Mouse (Mus musculus): ENCODE data around the gene Deaf1. TPM values are rescaled to one million over a fixed set of nuclear protein-coding genes. Genes with fewer than 3 reads are reported as not detected.

Gene Deaf1
- total RNA-seq, 2 experiments from 2014 or later: 14.1 to 18.3 TPM

DNA sequence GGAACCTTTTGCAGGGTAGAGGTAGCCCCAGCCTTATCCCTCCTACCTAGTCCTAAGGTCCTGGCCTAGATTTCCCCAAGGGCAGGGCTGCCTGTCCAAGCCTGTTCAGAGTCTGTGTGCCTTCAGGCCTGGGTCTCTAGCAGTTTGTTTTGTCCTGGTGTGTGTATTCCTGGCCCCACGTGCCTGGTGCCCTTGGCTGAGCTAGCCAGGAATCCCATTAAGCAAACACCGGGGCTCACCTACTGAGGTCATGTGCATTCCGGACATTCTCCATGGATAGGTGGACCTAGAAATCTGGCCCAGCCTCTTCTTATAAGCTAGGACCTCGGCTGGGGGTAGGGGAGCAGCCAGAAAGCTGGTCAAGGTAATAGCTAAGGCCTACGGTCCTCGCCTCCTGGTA lies 13.0 kb upstream of the Deaf1 start:
- no peak for ATAC-seq (replicated peaks; ENCODE audit: low FRiP score, poor library complexity, severe bottlenecking)

DNA sequence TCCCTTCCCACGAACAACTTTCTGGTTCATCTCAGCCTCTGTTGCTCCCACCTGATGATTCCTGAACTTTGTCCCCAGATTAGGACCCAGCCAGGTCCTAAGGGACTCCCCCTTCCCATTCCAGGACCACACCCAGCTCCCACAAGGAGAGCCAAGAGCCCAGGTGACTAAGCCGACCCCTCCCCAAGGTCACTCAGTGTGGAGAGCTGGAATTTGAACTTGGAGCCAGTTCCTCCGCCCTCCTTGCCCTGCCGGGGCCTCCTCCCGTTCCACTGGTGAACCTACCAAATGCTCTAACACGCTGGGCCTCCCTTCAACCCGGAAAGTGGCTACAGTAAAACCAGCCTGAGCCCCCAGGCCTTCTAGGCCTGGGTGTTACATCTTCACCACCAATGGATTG lies 12.5 kb upstream of the Deaf1 start:
- no peak for ATAC-seq (replicated peaks; ENCODE audit: low FRiP score, poor library complexity, severe bottlenecking)

DNA sequence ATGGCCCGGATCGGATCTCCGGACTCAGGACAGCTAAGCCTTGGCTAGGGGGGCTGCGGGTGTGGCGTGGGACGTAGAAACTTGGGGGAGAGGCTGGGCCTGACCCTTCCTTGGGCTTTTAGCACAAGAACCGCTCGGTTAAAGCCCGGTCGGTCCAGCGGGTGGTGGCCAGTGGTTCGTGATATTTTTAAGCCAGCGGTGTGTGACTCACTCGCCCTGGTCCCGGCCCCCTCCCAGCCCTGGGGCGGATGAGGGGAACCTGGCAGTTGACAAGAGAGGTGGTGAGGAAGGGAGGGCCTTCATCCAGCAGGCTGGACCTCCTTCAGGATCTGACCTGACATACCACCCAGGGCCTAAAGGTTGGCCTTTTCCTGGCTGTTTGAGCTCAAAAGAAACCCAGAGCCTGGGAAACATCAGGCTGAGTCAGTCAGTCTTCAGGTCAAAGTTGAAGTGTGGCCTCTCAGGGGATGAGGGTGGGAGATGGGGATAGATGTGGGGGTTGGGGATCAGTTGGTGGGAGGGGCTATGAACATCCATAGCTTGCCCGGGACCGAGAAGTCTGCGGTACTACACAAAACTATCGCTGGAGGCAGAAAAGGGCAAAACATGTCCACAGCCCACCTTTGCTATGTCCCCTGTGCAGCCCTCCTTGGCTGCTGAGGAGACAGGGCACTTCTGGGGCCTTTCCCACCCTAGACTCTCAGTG lies 11.9 kb upstream of the Deaf1 start:
- no peak for ATAC-seq (replicated peaks; ENCODE audit: low FRiP score, poor library complexity, severe bottlenecking)

DNA sequence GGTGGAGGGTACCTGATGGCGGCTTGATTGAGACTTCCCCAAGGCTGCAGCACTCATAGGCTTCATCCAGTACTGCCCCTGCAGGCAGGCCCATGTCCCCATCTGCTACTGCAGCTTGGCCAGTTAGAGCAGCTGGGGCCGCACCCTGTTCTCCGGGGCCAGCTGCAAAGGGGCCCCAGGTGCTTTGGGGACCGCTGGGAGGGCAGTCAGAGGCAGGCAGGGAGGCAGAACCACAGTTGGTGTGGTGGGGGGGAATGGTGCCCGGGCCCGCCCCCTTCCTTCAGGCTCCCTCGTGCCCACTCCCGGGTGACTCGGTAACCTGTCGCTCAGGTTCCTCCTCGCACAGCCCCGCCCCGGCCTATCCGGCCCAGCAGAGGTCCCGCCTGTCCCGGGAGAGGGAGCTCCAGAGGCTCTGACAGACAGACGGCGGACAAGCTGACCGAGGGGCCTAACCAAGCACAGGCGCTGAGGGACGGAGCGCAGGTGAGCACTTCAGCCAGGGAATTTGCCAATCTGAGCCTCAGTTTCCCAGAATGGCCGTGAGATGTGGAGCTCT lies 11.2 kb upstream of the Deaf1 start, which contains the start of gene Eps8l2:
Eps8l2 (plus strand) TSS at position 305 of the 556 bp plus-strand sequence.
- peak; percentile 56; the same call in 1 of the 2 replicates for ATAC-seq (replicated peaks; ENCODE audit: low FRiP score, poor library complexity, severe bottlenecking)

DNA sequence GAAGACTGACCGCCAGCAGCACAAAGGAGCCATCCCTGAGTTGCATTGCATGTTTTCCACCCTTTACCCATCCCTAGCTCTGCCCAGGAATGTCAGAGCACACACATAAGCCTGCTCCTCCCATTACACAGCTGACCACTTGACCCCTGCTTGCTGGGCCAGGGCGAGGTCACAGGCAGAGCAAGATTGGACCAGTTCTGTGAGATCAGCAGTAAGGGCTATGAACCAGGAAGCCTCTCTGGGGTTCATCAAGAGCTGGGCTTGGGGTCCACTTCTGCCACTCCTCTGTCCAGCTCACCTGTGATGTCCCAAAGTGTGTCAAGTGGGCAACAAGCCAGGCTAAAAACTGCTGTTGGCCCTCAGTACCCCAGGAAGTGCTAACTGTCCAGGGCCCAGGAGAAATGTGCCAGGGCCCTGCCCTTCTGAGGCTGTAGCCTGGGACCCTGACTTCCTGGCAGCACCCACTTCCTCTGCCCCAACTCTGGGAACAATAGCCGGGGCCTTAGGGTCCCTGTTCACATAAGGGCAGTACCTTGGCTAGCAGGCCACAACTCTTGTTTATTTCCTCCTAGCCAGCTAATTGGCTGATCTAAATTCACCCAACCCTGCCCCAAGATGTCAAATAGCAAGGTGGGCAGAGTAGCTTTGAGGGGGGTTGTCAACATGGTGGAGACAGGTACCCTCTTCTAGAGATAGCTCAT lies 10.4 kb upstream of the Deaf1 start:
- no peak for ATAC-seq (replicated peaks; ENCODE audit: low FRiP score, poor library complexity, severe bottlenecking)

DNA sequence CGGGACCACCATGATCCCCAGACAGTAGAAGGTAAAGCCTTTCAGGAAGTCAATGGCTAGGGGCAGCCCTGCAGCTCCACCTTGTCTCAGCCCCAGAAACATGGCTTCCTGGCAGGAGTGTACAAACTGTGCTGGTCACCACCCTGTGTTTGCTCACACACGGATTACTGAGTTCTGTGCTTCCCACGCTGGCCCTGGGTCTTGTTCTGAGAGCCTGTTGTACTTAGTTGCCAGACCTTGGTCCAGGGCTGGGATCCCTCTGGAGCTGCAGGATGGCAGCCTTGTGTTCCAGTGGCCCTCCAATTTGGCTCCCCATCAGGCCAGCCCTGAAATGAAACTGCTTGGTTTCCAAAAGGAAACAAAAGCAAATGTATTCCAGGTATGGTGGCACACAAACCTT lies 8.8 kb upstream of the Deaf1 start:
- no peak for ATAC-seq (replicated peaks; ENCODE audit: low FRiP score, poor library complexity, severe bottlenecking)

DNA sequence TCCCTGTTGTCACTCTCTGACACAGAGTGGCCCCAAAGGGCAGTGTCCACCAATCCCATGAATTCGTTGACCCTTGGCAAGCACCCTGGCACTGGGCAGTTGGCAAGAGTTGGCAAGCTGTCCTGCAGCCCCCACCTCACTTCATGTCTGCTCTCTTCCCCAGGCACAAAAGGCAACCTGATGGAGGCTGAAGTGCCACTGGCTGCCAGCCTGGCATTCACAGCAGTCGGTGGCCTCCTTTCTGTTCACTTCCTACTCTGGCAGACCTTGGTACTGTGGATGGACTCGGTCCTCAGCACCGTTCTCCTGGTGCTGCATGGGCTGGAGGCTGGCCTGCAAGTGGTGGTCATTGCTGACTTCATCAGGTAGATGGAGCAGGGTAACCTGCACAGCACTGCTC lies 8.2 kb upstream of the Deaf1 start:
- ATAC-seq (replicated peaks; ENCODE audit: low FRiP score, poor library complexity, severe bottlenecking): no peak

DNA sequence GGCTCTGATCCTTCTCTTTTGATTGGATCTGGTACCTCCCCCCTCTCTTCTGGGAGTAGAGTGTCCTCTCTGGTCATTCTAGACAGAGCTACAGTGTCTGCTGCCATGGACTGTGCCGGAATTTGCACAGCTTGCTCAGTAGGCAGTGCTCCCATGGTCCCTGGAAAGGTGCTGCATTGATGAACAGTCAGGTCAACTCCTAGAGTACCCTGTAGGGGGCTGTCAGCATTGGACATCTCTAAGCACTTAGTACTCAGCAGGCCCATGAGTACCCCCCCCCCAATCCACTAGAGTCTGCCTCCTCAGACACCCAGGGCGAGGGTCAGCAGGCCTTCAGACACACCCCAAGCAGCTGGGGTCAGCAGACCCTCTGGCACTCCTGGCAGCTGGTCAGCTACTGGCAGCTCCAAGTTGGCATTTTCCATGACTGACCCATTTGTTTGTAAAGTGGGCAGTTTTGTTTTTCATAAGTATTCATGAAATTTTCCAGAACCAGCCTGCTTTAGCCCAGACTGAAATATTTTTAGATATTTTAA lies 7.6 kb upstream of the Deaf1 start:
- no peak for ATAC-seq (replicated peaks; ENCODE audit: low FRiP score, poor library complexity, severe bottlenecking)

DNA sequence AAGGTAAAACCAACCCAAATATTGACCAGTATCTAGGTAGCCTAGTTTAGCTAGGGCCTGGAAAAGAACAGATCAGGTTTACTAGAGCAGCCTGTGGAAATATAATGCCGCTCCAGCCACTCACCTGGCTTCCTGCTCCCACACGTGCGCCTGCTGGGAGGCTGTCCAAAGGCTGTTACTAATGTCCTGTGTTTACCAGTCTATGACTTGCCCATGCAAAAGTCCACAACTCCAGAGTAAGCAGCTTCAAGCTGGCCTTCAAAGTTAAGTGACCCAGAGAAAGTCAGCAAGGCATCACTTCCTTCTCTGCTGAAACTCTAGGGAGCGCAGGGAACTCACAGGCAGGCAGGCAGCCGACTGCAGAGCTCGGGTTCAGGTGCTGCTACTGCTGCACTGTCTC lies 4.5 kb upstream of the Deaf1 start:
- no peak for ATAC-seq (replicated peaks; ENCODE audit: low FRiP score, poor library complexity, severe bottlenecking)

DNA sequence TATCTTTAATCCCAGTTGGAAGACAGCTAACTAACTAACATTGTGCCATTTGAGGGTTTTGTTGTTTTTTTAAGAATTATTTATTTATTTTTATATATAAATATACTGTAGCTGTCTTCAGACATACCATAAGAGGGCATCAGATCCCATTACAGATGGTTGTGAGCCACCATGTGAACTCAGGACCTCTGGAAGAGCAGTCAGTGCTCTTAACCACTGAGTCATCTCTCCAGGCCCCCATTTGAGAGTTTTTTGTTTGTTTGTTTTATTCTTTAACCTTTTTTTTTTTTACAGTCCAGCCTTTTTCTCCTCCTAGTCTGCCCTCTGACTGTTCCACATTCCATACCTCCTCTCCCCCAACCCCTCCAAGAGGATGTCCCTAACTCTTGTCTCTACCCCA lies 3.2 kb upstream of the Deaf1 start:
- ATAC-seq (replicated peaks; ENCODE audit: low FRiP score, poor library complexity, severe bottlenecking): no peak

DNA sequence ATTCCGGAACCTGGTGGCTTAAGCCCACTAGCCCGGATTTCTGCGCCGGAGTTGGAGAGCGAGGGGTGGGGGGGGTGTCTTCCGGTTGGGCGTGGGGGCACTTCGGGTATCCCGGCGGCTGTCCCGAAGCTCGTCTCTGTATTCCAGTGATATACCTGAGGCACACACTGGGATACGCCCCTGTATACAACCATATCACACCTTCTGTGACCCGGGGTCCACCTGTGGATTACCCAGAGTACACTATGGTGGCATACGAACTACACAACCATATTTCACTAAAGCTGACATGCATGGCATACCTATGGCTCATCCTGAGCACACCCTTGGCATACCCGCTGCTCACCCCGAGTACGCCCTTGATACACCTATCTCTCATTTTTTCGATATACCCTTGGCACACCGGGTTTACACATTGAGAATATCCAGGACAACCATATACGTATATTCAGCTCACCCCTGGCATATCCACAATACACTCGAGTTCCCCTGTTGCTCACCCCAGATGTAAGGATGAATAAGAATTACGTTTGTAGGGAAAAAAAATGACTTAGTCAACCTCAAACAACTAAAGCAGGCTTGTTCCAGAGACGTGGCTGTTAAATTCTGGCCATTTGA lies 992 bp upstream of the Deaf1 start:
- ATAC-seq (replicated peaks; ENCODE audit: low FRiP score, poor library complexity, severe bottlenecking): no peak; the same call in 1 of the 2 replicates

DNA sequence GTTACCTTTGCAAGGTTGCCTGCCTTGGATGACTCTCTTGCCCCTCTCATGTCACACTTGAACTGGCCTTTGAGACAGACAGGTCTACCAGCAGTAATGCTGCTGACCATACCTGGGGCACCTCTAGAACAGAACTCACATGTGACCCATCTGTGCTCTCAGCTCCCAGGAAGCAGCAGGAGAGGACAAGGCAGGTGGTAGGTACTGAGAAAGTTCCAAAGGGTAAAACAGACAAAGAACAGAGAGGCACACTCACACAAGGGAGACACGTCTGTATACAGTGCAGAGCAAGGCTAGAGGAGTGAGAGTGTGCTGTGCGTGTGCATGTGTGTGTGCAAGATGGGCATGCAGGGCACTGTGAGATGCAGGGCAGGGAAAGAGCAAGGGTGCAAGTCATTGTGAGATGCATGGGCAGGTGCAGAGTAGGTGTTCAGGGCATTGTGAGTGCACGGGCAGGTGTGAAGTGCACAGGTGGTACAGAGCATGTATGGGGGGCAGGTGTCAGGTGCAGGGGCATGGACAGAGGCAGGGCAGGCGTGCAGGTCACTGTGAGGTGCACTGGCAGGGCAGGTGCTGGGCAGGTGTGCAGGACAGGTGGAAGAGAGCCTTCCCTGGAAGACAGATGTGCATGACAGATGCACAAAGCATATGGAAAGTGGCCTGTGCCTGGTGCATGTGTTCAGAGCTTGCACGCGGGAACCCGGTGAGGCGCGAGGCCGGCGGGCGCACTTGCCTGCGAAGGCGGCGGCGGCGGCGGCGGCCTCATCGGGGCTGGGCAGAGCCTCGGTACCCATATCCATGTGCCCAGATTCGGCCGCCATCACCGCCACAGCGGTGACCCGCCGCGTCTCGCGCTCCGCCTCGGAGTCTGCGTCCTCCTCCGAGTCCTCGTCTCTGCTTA lies 694 bp downstream of the Deaf1 start:
- peak; percentile 16 for ATAC-seq (replicated peaks; ENCODE audit: low FRiP score, poor library complexity, severe bottlenecking)

DNA sequence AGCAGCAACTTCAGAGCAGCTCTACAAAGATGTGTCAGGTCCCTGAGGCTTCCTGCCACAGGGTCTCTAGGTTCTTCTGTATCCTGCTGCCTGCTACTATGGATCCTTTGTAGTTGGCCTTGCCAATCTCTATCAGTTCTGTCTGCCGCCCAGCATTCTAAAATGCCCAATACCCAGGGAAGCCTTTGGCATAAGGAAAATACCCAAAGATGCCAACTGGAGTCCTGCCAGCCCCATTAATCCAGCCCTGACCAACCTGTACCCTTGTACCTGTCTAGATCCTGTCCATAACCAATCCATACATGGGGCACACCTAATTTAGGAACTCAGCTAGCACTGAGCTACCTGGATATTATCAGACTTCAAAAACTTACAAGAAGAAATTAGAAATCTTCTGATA lies 2.8 kb downstream of the Deaf1 start:
- no peak for ATAC-seq (replicated peaks; ENCODE audit: low FRiP score, poor library complexity, severe bottlenecking)

DNA sequence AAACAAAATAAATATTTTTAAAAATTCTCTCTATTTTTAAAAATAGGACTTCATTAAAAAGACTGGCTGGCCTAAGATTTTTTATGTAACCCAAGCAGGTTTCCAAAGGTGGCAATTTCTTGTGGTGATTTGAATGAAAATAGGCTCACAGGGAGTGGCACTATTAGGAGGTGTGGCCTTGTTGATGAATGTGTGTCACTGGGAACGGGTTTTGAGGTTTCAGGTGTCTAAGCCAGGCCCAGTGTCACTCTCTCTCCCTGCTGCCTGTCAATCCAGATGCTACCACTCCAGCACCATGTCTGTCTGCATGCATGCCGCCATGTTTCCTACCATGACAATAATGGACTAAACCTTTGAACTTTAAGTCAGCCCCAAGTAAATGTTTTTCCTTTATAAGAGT lies 8.0 kb downstream of the Deaf1 start:
- ATAC-seq (replicated peaks; ENCODE audit: low FRiP score, poor library complexity, severe bottlenecking): no peak

DNA sequence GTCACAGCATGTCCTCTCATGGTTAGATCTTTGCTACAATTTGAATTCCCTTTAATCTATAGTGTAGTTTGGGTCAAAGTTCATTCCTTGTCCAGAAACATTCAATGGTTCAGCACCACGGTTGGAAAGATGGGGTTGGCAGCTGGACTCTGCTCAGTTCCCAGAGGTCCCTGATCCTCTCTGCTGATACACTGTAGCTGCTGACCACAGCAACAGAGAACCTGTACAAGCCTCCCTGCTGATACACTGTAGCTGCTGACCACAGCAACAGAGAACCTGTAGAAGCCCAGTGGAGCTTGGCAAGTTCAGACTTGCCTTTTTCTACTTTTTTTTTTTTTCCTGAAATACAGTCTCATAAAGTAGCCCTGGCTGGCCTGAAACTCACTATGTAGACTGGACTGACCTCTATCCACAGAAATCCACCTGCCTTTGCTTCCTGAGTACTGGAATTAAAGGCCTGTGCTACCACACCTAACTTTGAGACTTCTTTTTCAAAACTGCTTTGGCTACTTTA lies 9.8 kb downstream of the Deaf1 start:
- ATAC-seq (replicated peaks; ENCODE audit: low FRiP score, poor library complexity, severe bottlenecking): no peak

DNA sequence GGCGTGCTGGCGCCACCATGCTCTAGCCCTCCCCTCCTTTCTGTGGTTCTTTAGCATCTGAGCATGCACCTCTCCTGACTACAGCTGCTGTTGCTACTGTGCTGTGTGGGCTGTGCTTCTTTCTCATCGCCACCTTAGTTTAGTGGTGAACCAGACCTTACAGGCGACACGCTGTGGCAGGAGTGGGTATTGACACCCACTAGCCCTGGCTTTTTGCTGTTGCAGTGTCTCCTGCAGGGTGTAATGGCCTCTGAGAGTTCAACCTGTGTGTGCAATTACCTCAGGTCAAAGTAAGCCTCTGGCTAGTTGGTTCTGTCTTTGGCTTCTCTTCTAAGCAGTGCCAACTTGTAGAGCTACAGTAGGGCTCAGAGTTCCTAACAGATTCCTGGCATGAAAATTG lies 11.5 kb downstream of the Deaf1 start:
- ATAC-seq (replicated peaks; ENCODE audit: low FRiP score, poor library complexity, severe bottlenecking): peak; percentile 73

DNA sequence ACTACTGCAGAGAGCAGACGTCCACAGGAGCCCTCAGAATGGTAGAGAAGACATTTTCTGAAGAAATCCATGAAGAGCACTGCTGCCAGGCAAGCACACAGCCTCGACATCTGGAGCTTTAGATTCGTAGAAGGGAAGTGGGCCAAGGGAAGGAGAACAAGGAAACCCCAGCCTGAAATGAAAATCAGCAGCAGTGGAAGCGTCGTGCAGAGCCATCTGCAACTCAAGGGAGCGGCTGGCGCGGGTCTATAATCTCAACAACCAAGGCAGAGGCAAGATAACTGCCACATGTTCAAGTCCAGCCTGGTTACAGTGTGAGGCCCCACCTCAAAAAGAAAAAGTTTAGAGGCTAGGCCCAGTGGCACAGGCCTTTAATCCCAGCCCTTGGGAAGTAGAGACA lies 12.4 kb downstream of the Deaf1 start:
- ATAC-seq (replicated peaks; ENCODE audit: low FRiP score, poor library complexity, severe bottlenecking): no peak

DNA sequence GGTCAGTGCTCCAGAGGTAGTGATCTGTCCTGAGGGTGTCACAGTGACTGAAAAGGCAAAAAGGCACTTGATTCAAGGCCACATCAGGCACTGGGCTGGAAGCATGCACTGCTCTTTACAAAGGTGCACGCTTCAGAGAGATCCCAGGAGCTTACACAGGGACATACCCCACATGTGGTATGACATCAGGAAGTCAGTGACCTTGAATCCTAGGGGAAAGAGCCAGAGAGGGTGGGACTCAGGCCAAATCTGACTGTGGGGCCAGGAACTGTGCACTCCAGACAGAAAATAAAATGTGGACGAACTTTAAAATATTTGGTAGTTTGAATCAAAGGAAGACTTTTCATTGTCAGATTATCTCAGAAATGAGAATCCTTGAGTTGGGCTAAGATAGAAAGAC lies 13.1 kb downstream of the Deaf1 start:
- no peak for ATAC-seq (replicated peaks; ENCODE audit: low FRiP score, poor library complexity, severe bottlenecking)

DNA sequence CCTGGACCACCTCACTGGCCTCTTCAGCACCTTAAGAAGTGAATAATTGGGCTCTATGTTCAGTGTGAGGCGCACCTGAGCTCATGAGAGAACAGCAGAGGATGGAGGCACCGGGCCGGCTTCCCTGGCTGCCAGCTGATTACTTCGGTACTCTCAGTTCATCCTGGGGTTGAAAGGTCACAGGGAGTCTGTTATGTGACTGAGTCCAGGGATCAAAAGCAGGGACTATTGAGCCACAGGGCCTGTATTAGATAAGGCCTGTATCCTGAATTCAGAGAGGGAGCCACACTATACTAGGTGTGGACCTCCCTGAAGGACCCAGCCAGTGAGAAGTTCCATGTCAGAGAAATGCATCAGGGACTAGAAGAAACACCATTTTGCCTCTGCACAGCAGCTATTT lies 23.0 kb downstream of the Deaf1 start:
- no peak for ATAC-seq (replicated peaks; ENCODE audit: low FRiP score, poor library complexity, severe bottlenecking)
